Mouse (Mus musculus) large intestine, adult 2 months (tissue): ENCODE measurements around the gene Tcf25. TPM values are rescaled to one million over a fixed set of nuclear protein-coding genes. Genes with fewer than 3 reads are reported as not detected.
"Not testable (repeated sequence)": the region's sequence is repeated elsewhere in the genome, so short reads cannot be mapped to it uniquely, and the experiment has no call there.

ENCODE experiments used
- DNase-seq: peaks from one replicate; pipeline ENCODE4 v3.0.0-alpha.2; 2012; ENCODE audit warnings: low read depth, low spot score
- WGBS: fragments of 180-500 bp; shearing (Covaris S2); methylation state at CpG from one replicate; pipeline ENCODE4 v1.1.7; 2018; 5-methylcytosine and 5-hydroxymethylcytosine counted together
- polyA plus RNA-seq: library from polyadenylated mRNA; depleted of rRNA; stranded (reverse); fragments of >200 nt; gene quantifications from 2 replicates; pipeline ENCODE4 v1.2.3, GENCODE M21; 2012

Gene Tcf25
- polyA plus RNA-seq, 1 experiment, result 124 TPM

DNA sequence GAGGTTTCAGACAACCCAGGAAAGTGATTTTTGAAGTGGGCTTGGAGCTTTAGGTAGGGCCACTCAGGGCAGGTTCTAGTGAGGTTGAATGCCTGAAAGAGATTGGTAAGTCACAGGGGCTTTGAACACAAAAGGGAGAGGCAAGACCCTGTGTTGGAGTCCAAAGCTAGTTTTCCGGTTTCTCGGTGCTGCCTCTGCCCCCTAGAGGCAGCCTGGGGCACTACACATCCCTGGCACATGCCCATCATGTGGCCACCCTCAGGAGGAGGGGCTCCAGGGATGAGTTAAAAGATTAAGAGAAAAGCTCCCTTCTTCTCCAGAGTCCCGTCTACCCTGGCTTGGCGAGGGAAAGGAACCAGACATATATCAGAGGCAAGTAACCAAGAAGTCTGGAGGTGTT, 33.2 kb downstream of the Tcf25 start, which contains the start of gene Mc1r:
Mc1r (plus strand) TSS at position 322 of the 400 bp plus-strand sequence.
- no peak for DNase-seq
- 9% methylated on average over 4 of the region's 4 CpGs for WGBS

DNA sequence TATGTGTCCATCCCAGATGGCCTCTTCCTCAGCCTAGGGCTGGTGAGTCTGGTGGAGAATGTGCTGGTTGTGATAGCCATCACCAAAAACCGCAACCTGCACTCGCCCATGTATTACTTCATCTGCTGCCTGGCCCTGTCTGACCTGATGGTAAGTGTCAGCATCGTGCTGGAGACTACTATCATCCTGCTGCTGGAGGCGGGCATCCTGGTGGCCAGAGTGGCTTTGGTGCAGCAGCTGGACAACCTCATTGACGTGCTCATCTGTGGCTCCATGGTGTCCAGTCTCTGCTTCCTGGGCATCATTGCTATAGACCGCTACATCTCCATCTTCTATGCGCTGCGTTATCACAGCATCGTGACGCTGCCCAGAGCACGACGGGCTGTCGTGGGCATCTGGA, 34.1 kb downstream of the Tcf25 start:
- DNase-seq, result no peak
- 89% methylated on average over 13 of the region's 13 CpGs for WGBS

DNA sequence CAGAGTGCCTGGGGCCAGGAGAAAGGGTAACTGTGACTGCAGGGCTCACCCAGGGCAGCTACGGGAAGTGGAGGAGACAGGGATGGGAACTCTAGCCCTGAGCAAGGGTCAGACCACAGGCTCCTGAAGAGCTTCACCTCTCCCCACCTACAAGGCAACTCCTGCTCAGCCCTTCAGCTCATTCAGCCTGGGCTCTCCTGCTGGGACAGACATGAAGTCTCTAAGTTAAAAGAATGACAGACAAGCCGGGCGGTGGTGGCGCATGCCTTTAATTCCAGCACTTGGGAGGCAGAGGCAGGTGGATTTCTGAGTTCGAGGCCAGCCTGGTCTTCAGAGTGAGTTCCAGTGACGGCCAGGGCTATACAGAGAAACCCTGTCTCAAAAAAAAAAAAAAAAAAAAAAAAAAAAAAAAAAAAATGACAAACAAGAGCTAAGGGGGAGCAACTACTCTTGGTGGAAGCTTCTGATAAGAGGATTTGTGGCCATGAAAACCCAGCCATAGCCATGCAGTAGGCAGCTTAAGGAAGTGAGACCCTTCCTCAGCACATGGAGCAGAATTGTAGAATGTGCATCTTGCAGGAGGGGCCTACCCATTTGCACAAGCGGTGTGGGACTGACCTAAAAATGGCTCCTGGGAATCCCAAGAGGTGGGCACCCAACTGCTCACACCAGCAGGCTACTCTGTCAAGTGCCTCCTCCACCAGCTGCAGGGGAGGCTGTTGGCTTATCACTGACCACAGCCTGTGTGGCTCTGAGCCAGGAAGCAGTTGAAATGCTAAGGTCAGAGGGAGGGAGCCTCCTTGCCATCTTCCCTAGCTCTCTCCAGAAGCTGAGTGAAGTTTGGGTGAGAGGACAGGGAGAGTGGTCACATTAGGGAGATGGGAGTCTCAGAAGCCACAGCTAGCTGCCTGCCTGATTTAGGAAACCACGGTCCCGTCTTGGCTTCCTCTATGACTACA, 35.3 kb downstream of the Tcf25 start:
- DNase-seq, result no peak
- WGBS, result 62% methylated on average over 9 of the region's 9 CpGs

DNA sequence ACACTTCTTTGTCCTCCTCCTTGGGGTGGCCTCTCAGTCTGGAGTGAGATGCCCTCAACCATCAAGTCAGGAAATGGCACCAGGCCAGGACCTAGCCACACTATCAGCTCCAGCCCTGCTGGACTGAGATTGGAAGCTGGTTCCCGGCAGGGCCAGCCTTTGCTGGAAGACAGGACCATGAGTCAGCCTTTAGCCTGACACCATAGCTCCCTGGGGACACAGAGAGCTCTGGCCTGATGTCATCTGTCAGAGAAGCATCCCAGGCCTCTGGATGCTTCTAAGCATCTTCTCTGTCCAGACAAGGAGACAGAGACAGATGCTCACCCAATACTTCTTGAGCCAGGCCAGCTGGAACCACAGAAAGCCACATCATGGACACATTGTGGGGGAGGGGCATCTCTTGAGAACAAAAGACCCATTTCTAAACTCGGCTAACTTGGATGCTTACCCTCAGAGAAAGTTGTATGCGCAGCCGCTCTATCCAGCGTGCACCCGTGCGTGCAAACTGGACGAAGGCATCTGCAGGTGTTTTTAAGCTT, 36.6 kb downstream of the Tcf25 start:
- WGBS, result 63% methylated on average over 8 of the region's 8 CpGs
- DNase-seq, result no peak

DNA sequence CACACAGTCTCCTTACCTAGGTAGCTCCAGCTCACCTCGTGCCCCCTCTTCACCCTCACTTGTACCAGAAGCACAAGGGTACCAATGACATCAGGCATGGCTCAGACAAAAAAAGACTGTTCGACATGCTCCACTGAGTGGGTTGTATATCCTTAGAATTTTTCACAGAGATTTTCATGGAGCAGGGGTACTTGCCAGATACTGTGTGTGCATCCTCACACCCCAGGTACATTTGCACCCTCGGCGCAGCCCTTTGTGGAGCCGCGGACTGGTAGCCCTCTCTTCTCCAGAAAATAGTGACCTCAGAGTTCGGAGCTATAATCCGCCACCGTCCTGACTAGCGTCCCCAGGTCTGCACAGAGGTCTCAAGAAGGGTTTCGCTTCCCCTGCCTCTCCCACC, 37.2 kb downstream of the Tcf25 start:
- DNase-seq, result no peak

DNA sequence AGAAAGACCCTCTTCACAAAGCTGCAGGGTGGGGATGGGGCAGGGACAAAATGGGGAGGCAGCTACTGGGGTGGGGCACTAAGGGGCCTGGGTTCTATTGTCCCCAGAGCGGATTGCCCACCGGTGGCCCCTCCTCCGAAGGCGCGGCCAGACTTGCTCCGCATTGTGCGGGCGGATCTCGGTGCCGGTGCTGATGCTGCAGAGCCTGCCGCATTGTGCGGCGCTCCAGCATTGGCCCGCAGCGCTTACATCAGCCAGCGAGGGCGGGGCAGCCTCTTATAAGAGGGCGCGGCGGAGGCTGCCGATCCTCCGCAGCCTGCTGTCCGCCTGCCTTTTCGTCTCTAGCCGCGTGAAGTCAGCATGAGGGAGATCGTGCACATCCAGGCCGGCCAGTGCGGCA, 37.7 kb downstream of the Tcf25 start, which contains the start of gene Tubb3:
Tubb3 (plus strand) TSS at position 179 of the 400 bp plus-strand sequence.
- no peak for DNase-seq
- under 1% methylated on average over 29 of the region's 29 CpGs for WGBS

More for the DNA sequence above, 37.2 kb downstream of the Tcf25 start:
- WGBS, result 17% methylated on average over 11 of the region's 11 CpGs

DNA sequence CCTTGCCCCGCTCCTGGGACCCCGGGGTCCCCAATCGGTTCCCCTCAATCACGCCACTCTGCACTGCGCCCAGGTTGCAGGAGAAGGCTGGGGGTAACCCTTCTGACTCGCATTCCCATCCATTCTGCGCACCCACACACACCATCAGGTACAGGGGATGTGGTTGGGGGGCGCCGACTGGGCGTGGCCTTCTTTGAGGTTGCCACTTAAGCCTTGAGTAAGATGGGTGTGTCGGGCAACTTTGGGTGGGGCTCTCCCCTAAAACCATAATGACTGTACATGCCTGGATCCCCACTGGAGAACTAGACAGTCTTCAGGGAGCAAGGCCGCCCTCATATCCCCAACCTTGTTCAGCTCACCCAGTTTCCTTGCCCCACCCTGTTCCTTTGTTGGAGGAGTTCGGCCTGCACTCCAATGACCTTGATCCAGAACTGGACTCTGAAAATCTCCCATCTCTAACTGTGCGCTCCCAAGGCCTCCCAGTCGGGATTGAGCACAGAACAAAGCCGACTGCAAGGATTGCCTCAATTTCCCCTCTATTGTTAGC, 38.3 kb downstream of the Tcf25 start:
- DNase-seq, result no peak
- 14% methylated on average over 16 of the region's 16 CpGs for WGBS

DNA sequence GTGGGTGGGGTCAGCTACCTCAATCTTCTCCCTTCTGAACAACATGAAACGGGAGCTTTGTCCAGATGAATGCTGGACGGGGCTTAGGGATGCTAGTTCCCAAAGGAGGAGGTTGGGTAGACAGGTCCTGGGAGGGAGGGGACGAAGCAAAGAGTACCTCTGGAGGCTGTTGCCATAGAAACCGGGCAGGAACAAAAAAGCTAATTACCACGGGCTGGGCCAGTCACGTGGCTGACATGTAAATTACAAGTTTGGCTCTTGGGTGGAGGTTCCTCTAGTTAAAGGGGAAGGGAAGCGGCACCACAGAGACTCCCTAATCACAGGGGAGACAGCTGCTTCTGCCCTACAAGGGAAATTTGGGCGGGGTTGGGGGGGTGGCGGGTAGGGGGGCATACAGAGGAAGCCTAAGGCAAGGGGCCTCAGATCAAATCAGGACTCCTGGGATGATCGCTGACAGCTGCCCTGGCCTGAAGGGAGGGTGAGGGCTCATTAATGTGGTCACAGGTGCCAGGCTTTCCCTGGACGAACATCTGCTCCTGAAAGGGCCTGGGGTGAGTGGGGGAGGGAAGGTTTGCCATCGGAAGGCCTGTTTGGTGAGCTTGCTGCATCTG, 39.1 kb downstream of the Tcf25 start:
- no peak for DNase-seq
- 8% methylated on average over 12 of the region's 12 CpGs for whole genome bisulfite sequencing

DNA sequence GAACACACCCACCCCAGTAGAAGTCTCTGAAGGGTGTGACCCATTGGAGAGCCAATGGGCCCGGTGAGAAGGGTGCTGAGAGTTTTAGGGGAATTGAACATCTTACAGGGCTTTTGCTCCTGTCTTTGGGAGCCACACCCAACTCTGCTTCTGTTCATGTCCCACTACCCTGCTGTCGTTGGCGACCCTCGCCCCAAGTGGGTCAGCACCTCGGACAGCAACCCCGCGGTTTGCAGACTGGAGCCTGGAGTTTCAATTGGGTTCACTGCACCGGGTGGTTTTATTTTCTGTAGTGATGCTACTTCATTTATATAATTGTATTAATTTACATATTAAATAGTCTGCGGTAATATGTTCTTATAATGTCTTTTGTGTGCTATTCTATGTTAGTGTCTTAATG, 40.7 kb downstream of the Tcf25 start:
- 13% methylated on average over 9 of the region's 9 CpGs for WGBS
- no peak for DNase-seq

DNA sequence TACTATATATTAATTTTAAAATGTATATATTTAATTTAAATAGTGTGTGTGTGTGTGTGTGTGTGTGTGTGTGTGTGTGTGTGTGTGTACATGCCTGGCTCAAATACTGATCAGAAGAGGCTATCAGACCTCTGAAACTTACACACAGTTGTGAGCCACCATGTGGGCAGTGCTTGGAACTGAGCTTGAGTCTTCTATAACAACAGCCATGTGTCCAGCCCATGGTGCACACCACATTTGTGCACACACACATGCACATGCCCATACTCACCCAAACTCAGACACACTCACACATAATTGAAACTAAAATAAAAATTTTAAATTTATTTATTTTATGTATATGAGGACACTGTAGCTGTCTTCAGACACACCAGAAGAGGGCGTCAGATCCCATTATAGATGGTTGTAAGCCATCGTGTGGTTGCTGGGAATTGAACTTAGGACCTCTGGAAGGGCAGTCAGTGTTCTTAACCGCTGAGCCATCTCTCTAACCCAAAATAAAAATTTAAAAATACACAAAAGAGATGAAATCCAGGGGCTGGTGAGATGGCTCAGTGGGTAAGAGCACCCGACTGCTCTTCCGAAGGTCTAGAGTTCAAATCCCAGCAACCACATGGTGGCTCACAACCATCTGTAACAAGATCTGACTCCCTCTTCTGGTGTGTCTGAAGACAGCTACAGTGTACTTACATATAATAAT, 41.6 kb downstream of the Tcf25 start:
- DNase-seq, result not testable (repeated sequence)
- WGBS, result 79% methylated on average over 5 of the region's 5 CpGs

DNA sequence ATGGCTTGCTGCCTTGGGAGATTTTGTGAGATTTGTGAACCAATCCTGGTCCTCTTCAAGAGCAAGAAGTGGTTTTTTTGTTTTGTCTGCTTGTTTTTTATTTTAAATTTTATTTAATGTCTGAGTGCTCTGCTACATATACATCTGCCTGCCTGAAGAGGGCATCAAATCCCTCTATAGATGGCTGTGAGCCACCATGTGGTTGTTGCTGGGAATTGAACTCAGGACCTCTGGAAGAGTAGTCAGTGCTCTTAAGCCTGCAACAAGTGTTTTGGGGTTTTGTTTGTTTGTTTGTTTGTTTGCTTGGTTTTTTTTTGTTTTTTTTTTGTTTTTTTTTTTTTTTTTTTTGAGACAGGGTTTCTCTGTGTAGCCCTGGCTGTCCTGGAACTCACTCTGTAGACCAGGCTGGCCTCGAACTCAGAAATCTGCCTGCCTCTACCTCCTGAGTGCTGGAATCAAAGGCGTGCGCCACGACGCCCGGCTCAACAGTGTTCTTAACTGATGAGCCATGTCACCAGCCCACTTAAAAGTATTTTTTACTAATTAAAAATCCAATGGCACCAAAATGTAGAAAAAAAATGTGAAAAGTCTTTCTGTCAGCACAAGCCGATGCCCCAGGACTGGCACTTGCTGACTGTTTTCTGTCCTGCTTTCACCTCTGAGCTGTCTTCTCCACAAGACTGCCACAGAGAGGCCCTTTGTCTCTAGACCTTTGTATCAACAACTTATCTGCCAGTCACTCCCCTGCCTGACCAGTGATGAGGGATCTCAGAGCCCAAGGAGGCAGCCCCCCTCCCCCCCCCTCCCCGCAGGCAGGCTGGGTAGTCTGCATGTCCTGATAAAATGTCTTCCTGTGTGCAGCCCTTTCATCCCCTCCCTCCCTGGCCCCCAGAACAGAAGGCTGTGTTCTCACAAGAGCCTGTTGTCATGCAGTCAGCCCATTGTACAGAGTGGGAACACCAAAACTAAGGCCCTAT, 42.7 kb downstream of the Tcf25 start:
- DNase-seq, result no peak
- WGBS, result 84% methylated on average over 8 of the region's 8 CpGs

DNA sequence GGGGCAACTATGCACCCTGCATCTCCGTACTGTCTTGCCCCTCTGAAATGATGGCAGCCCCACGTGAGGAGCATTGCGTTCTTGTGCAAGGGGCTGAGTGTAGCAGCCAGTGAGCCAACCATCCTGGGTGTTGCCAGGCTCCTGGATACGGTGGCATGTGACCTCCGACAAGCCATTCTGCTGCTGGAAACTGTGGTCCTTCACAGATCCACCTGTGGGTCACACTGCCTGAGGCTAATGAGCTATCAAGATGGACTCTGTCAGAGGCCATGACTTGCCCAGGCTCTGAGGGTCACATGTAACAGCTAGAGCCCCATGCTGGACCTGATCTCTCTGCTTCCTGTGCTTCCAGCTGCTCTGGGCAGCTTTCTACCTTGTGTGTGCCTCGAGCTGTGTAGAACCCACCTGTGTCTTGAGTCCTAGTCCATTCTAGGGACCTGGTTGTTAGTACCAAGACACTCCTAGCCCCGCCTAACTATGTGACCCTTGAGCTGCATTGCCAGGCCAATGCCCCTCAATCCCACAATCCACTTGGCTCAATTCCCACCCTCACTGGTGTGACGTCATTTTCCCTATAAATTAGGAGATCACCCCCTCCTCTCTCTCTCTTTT, 43.5 kb downstream of the Tcf25 start:
- 61% methylated on average over 8 of the region's 8 CpGs for WGBS
- DNase-seq, result no peak

DNA sequence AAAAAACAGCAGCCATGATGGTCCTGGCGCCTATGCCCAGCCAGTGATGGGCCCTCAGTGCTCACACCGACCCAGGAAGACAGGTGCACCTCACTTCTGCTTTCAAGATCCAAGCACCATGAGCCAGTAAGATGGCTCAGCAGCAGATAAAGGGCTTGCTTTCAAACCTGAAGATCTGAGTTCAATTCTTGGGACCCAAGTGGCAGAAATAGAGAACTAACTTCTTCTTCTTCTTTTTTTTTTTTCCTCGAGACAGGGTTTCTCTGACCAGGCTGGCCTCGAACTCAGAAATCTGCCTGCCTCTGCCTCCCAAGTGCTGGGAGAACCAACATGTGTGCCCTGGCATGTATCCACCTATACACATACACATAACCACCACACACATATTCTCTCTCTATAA, 46.2 kb downstream of the Tcf25 start:
- no peak for DNase-seq
- 81% methylated on average over 4 of the region's 4 CpGs for WGBS

DNA sequence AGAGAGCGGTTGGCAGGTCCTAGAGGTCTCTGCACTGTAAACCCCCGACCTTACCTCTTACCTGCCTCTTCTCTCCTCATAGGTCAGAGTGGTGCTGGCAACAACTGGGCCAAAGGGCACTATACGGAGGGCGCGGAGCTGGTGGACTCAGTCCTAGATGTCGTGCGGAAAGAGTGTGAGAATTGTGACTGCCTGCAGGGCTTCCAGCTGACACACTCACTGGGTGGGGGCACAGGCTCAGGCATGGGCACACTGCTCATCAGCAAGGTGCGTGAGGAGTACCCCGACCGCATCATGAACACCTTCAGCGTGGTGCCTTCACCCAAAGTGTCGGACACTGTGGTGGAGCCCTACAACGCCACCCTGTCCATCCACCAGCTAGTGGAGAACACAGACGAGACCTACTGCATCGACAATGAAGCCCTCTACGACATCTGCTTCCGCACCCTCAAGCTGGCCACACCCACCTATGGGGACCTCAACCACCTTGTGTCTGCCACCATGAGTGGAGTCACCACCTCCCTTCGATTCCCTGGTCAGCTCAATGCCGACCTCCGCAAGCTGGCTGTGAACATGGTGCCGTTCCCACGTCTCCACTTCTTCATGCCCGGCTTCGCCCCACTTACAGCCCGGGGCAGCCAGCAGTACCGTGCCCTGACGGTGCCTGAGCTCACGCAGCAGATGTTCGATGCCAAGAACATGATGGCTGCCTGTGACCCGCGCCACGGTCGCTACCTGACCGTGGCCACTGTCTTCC, 47.1 kb downstream of the Tcf25 start:
- 91% methylated on average over 34 of the region's 34 CpGs for WGBS
- no peak for DNase-seq

DNA sequence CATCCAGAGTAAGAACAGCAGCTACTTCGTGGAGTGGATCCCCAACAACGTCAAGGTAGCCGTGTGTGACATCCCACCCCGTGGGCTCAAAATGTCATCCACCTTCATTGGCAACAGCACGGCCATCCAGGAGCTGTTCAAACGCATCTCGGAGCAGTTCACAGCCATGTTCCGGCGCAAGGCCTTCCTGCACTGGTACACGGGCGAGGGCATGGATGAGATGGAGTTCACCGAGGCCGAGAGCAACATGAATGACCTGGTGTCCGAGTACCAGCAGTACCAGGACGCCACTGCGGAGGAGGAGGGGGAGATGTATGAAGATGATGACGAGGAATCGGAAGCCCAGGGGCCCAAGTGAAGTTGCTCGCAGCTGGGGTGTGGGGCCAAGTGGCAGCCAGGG, 47.8 kb downstream of the Tcf25 start:
- 78% methylated on average over 19 of the region's 19 CpGs for WGBS
- DNase-seq, result no peak

DNA sequence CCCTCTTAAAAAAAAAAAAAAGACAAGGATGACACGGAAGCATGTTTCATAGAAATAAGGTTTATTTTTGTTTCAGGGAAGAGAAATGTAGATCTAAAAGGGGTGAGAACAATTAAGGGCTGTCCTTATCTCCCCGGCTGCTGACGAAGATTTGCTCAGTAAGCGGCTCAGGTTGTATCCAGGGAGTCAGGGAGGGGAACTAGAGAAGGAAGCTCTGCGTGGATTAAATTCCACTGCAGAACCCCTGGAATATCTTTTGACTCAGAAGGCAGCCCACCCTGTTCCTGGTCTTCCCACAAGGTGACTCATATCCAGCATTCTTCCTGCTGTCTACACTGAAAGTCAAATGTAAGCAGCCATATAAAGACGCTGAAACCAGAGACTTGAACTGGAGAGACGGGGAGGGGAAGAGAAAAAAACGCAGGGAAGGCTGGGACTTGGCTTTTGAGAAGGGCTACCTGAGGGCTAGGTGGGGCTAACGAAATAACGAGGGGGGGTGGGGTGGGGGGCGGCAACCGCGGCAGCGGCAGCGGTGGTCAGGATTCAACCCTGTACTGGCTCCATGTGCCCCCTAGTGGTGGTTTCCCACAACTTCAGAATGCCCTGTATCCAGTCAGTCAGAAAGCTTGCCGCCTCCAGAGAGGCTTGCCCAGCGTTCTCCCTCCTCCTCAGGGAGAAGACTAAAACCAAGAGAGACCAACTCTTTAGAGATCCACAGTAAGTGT, 48.7 kb downstream of the Tcf25 start:
- 7% methylated on average over 17 of the region's 17 CpGs for WGBS
- DNase-seq, result no peak

DNA sequence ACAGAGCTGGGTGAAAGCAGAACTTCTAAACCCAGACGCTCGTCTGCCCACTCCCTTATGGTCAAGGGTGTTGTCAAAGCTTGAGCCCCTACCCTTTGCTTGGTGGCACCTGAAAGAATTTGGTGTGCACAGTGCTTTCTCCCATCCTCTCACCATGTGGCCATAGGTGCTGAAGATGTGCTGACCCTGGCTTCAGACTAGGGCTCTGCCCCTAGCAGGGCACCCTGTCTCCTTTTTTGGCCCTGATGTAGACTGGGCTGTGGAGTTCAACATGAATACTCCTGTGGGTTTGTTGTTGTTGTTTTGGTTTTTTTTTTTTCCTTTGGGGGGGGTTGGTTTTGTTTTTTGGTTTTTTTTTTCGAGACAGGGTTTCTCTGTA, 49.2 kb downstream of the Tcf25 start:
- no peak for DNase-seq
- 17% methylated on average over 3 of the region's 3 CpGs for WGBS
